Mouse (Mus musculus): ENCODE measurements around the gene Tnfrsf4. TPM values are rescaled to one million over a fixed set of nuclear protein-coding genes. Genes with fewer than 3 reads are reported as not detected.

The Tnfrsf4 gene
- polyA plus RNA-seq, 1 experiment from 2014 or later: 0.79 TPM

MicroRNA genes within 50 kb of the gene (microRNA counts, 519-probe panel; counts per million panel counts)
- not detected for microRNA mmu-miR-200a
- microRNA mmu-miR-200b: not detected
- microRNA mmu-miR-429: not detected

Small RNA genes within 50 kb of the gene (microRNA-seq; reads per million reads assigned to microRNA genes)
- gene Mir200a (2.4 reads per million, percentile 8 among the genes with 10 or more reads in this experiment), gene Mir200b (13.4 reads per million, percentile 32 among the genes with 10 or more reads in this experiment), gene Mir429 (40.8 reads per million, percentile 41 among the genes with 10 or more reads in this experiment)

Other genes with a start within 250 kb of the Tnfrsf4 start
- 24.7 and 27.6 TPM in 2 replicates for gene Vwa1, start 239.1 kb upstream of the Tnfrsf4 start, polyA plus RNA-seq (2014; fragmentation: Nextera tagmentation; extraction: Ambion mirVana)
- 0.84 and 0.93 TPM in 2 replicates for gene Tmem88b, start 228.0 kb upstream of the Tnfrsf4 start, polyA plus RNA-seq (2014; fragmentation: Nextera tagmentation; extraction: Ambion mirVana)
- not detected in 2 replicates for gene Ankrd65, start 223.4 kb upstream of the Tnfrsf4 start, polyA plus RNA-seq (2014; fragmentation: Nextera tagmentation; extraction: Ambion mirVana)
- 265 and 267 TPM in 2 replicates for gene Mrpl20, start 211.0 kb upstream of the Tnfrsf4 start, polyA plus RNA-seq (2014; fragmentation: Nextera tagmentation; extraction: Ambion mirVana)
- 131 and 133 TPM in 2 replicates for gene Ccnl2, start 201.4 kb upstream of the Tnfrsf4 start, polyA plus RNA-seq (2014; fragmentation: Nextera tagmentation; extraction: Ambion mirVana)
- 114 and 126 TPM in 2 replicates for gene Aurkaip1, start 182.6 kb upstream of the Tnfrsf4 start, polyA plus RNA-seq (2014; fragmentation: Nextera tagmentation; extraction: Ambion mirVana)
- gene Mxra8, start 174.2 kb upstream of the Tnfrsf4 start, polyA plus RNA-seq (2014; fragmentation: Nextera tagmentation; extraction: Ambion mirVana): 24.5 and 25.8 TPM in 2 replicates
- 13.6 and 15.6 TPM in 2 replicates for gene Dvl1, start 166.4 kb upstream of the Tnfrsf4 start, polyA plus RNA-seq (2014; fragmentation: Nextera tagmentation; extraction: Ambion mirVana)
- gene Tas1r3, start 150.5 kb upstream of the Tnfrsf4 start, polyA plus RNA-seq (2014; fragmentation: Nextera tagmentation; extraction: Ambion mirVana): 0.40 and 0.41 TPM in 2 replicates
- 33.5 TPM in 2 replicates for gene Cptp, start 144.4 kb upstream of the Tnfrsf4 start, polyA plus RNA-seq (2014; fragmentation: Nextera tagmentation; extraction: Ambion mirVana)
- gene Ints11, start 144.3 kb upstream of the Tnfrsf4 start, polyA plus RNA-seq (2014; fragmentation: Nextera tagmentation; extraction: Ambion mirVana): 69.6 and 71.4 TPM in 2 replicates
- 51.8 and 53.8 TPM in 2 replicates for gene Pusl1, start 122.1 kb upstream of the Tnfrsf4 start, polyA plus RNA-seq (2014; fragmentation: Nextera tagmentation; extraction: Ambion mirVana)
- 71.8 and 73.5 TPM in 2 replicates for gene Acap3, start 122.0 kb upstream of the Tnfrsf4 start, polyA plus RNA-seq (2014; fragmentation: Nextera tagmentation; extraction: Ambion mirVana)
- 120 and 125 TPM in 2 replicates for gene Ube2j2, start 70.0 kb upstream of the Tnfrsf4 start, polyA plus RNA-seq (2014; fragmentation: Nextera tagmentation; extraction: Ambion mirVana)
- gene C1qtnf12, start 51.5 kb upstream of the Tnfrsf4 start, polyA plus RNA-seq (2014; fragmentation: Nextera tagmentation; extraction: Ambion mirVana): 11.2 and 13.5 TPM in 2 replicates
- 38.4 and 38.8 TPM in 2 replicates for gene B3galt6, start 21.2 kb upstream of the Tnfrsf4 start, polyA plus RNA-seq (2014; fragmentation: Nextera tagmentation; extraction: Ambion mirVana)
- gene Sdf4, start 21.0 kb upstream of the Tnfrsf4 start, polyA plus RNA-seq (2014; fragmentation: Nextera tagmentation; extraction: Ambion mirVana): 112 and 114 TPM in 2 replicates
- 1.9 and 2.3 TPM in 2 replicates for gene Tnfrsf18, start 12.3 kb downstream of the Tnfrsf4 start, polyA plus RNA-seq (2014; fragmentation: Nextera tagmentation; extraction: Ambion mirVana)
- 0.11 TPM in 1 of 2 replicates, not detected in the other for gene Ttll10, start 45.6 kb downstream of the Tnfrsf4 start, polyA plus RNA-seq (2014; fragmentation: Nextera tagmentation; extraction: Ambion mirVana)
- 29.1 and 30.5 TPM in 2 replicates for gene 9430015G10Rik, start 96.1 kb downstream of the Tnfrsf4 start, polyA plus RNA-seq (2014; fragmentation: Nextera tagmentation; extraction: Ambion mirVana)
- gene Rnf223, start 116.7 kb downstream of the Tnfrsf4 start, polyA plus RNA-seq (2014; fragmentation: Nextera tagmentation; extraction: Ambion mirVana): 0.59 and 0.81 TPM in 2 replicates
- 121 and 127 TPM in 2 replicates for gene Agrn, start 183.6 kb downstream of the Tnfrsf4 start, polyA plus RNA-seq (2014; fragmentation: Nextera tagmentation; extraction: Ambion mirVana)
- 0.87 and 0.90 TPM in 2 replicates for gene Isg15, start 187.0 kb downstream of the Tnfrsf4 start, polyA plus RNA-seq (2014; fragmentation: Nextera tagmentation; extraction: Ambion mirVana)
- 0.68 and 1.2 TPM in 2 replicates for gene AW011738, start 189.5 kb downstream of the Tnfrsf4 start, polyA plus RNA-seq (2014; fragmentation: Nextera tagmentation; extraction: Ambion mirVana)
- gene Perm1, start 202.0 kb downstream of the Tnfrsf4 start, polyA plus RNA-seq (2014; fragmentation: Nextera tagmentation; extraction: Ambion mirVana): 1.9 and 2.2 TPM in 2 replicates
- gene Plekhn1, start 221.0 kb downstream of the Tnfrsf4 start, polyA plus RNA-seq (2014; fragmentation: Nextera tagmentation; extraction: Ambion mirVana): 28.6 and 28.7 TPM in 2 replicates
- gene Noc2l, start 222.2 kb downstream of the Tnfrsf4 start, polyA plus RNA-seq (2014; fragmentation: Nextera tagmentation; extraction: Ambion mirVana): 47.9 and 49.5 TPM in 2 replicates
- 1.8 and 2.2 TPM in 2 replicates for gene Samd11, start 241.8 kb downstream of the Tnfrsf4 start, polyA plus RNA-seq (2014; fragmentation: Nextera tagmentation; extraction: Ambion mirVana)

Measured in hindbrain, embryonic 14.5 days (tissue).